Comparison of ENCODE assay signal across 9 mouse cellular contexts in the genomic region with DNA sequence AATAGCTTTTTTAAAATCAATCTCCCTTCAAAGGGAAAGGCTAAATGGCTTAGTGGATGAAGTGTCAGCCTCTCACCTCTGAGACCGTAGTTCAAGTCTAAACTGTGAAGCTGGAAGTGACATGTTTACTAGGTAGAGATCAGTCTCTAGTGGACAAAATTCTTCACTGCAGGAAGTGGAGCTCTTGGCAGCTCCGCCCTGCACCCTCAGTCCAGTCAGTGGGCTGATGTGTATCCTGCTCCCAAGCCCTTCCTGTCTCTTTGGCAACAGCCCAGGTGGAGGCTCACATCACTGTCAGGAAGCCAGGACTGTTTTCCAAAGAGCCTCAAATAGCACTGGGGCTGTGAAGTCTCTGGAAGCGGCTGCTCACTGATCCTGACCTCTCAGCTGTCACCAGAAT.
A peak's percentile ranks its signal among the peaks of the same experiment; 100 is the strongest.
DNase-seq lines count a peak whose midpoint lies in the region; ATAC-seq and TF ChIP-seq lines count a peak whose summit lies in the region.
"Had no signal": no experiment of that assay in that cellular context is flagged by ENCODE, and none has a peak within 500 bp of the region (broad histone marks: within the 10 kb centered on the region; RNA-seq: fewer than 3 reads in every experiment).

No protein-coding gene starts in this region.

- TF ChIP-seq CTCF in forebrain, postnatal 0 days (IDR thresholded peaks at IDR 0.05; ENCODE audit: low read depth), result peak; percentile 56

- no peak overlapping the region for H3K9ac ChIP-seq in forebrain, postnatal 0 days
- H3K9ac ChIP-seq: heart, embryonic 13.5 days had no signal

- no peaks in the 10 kb centered on the region for H3K4me1 ChIP-seq in forebrain, postnatal 0 days (ENCODE audit: insufficient read depth)
- no peaks in the 10 kb centered on the region for H3K4me1 ChIP-seq in hindbrain, embryonic 10.5 days (replicated peaks)

- intact Hi-C loops in left cerebral cortex, postnatal 25 days (cut with DNase I), result no loop called here

- no peak overlapping the region for H3K4me3 ChIP-seq in forebrain, postnatal 0 days (ENCODE audit: low read depth, low read length)
- H3K4me3 ChIP-seq in hindbrain, embryonic 10.5 days, result no peak overlapping the region
- H3K4me3 ChIP-seq: heart, embryonic 13.5 days had no signal

- H3K27ac ChIP-seq in forebrain, postnatal 0 days (ENCODE audit: low read depth, low read length), result 0 out of 2 replicates have a peak overlapping the region, but pooled peaks have one; percentile 4
- H3K27ac ChIP-seq in hindbrain, embryonic 10.5 days, result no peak overlapping the region
- H3K27ac ChIP-seq: heart, embryonic 13.5 days had no signal

- H3K4me2 ChIP-seq in forebrain, postnatal 0 days (ENCODE audit: low read depth), result no peak overlapping the region
- H3K4me2 ChIP-seq: heart, embryonic 13.5 days had no signal

- no peaks in the 10 kb centered on the region for H3K9me3 ChIP-seq in forebrain, postnatal 0 days (ENCODE audit: low read length)
- H3K9me3 ChIP-seq in hindbrain, embryonic 10.5 days, result no peaks in the 10 kb centered on the region
- H3K9me3 ChIP-seq: heart, embryonic 13.5 days had no signal

- ATAC-seq in frontal cortex, adult (ENCODE audit: low TSS enrichment), result peak; percentile 90
- ATAC-seq in forebrain, postnatal 0 days, result peak; percentile 65
- ATAC-seq in megakaryocyte-erythroid progenitor cell, adult 5-6 weeks (replicated peaks; ENCODE audit: low FRiP score, low TSS enrichment, poor library complexity, severe bottlenecking), result no peak

- WGBS in forebrain, postnatal 0 days, result 35% methylated on average over 3 of the region's 3 CpGs
- 62% methylated on average over 3 of the region's 3 CpGs for WGBS in hindbrain, embryonic 10.5 days

- H3K36me3 ChIP-seq in forebrain, postnatal 0 days (ENCODE audit: insufficient read depth), result no peaks in the 10 kb centered on the region
- H3K36me3 ChIP-seq in hindbrain, embryonic 10.5 days, result no peaks in the 10 kb centered on the region
- H3K36me3 ChIP-seq: heart, embryonic 13.5 days had no signal

- DNase-seq in frontal cortex, postnatal 25 days (ENCODE audit: low spot score in 2 of 2), result no peak
- DNase-seq in adrenal gland, adult 18-20 months (ENCODE audit: low spot score in 2 of 2), result peak; percentile 16 to 30
- DNase-seq in forebrain, postnatal 0 days, result no peak
- peak; percentile 4 for DNase-seq in hindbrain, embryonic 10.5 days (ENCODE audit: low spot score)
- DNase-seq in left cerebral cortex, postnatal 25 days (ENCODE audit: low spot score in 2 of 2), result peak; percentile 3 to 19
- peak; percentile 14 for DNase-seq in neural tube, embryonic 10.5 days (ENCODE audit: extremely low spot score, low spot score)

- H3K27me3 ChIP-seq in forebrain, postnatal 0 days (ENCODE audit: insufficient read depth, low read length), result no peaks in the 10 kb centered on the region
- no peaks in the 10 kb centered on the region for H3K27me3 ChIP-seq in hindbrain, embryonic 10.5 days (ENCODE audit: insufficient read depth, poor library complexity, severe bottlenecking)
- H3K27me3 ChIP-seq: heart, embryonic 13.5 days had no signal

Comparison
In these comparisons a context has a peak if more than half of its experiments do, and no peak if none do; other contexts are left out.
1. DNase-seq: peak in adrenal gland, adult 18-20 months (2 of 2), hindbrain, embryonic 10.5 days (single experiment), left cerebral cortex, postnatal 25 days (2 of 2) and neural tube, embryonic 10.5 days (single experiment); none in frontal cortex, postnatal 25 days (0 of 2) and forebrain, postnatal 0 days (single experiment).